Mouse (Mus musculus) megakaryocyte-erythroid progenitor cell, adult 5-6 weeks (primary cell): ENCODE data around the gene Braf. TPM values are rescaled to one million over a fixed set of nuclear protein-coding genes. Genes with fewer than 3 reads are reported as not detected.
A peak's percentile ranks its signal among the peaks of the same experiment; 100 is the strongest.
"Not testable (repeated sequence)": the region's sequence is repeated elsewhere in the genome, so short reads cannot be mapped to it uniquely, and the experiment has no call there.

Experiments used
- ATAC-seq: replicated peaks from 2 replicates; pipeline ENCODE4 v1.8.0; 2016; ENCODE audit warnings: mild to moderate bottlenecking, inconsistent platforms; ENCODE audit not compliant: severe bottlenecking, poor library complexity, low FRiP score, low TSS enrichment
- total RNA-seq, 2 experiments: library from RNA; stranded (forward) in 1 of 2; stranded (reverse) in 1 of 2; fragments of 200-1000, 215-1000 nt in 1 of 2; fragments of >200 nt in 1 of 2; fragmentation: Nextera tagmentation in 1 of 2; gene quantifications; 2 replicates each; pipeline ENCODE4 v1.2.3; 2014 to 2017

Braf gene
- total RNA-seq (2014; fragmentation: Nextera tagmentation), result 29.7 and 30.3 TPM in 2 replicates
- total RNA-seq (2017), result 11.6 and 24.4 TPM in 2 replicates

DNA sequence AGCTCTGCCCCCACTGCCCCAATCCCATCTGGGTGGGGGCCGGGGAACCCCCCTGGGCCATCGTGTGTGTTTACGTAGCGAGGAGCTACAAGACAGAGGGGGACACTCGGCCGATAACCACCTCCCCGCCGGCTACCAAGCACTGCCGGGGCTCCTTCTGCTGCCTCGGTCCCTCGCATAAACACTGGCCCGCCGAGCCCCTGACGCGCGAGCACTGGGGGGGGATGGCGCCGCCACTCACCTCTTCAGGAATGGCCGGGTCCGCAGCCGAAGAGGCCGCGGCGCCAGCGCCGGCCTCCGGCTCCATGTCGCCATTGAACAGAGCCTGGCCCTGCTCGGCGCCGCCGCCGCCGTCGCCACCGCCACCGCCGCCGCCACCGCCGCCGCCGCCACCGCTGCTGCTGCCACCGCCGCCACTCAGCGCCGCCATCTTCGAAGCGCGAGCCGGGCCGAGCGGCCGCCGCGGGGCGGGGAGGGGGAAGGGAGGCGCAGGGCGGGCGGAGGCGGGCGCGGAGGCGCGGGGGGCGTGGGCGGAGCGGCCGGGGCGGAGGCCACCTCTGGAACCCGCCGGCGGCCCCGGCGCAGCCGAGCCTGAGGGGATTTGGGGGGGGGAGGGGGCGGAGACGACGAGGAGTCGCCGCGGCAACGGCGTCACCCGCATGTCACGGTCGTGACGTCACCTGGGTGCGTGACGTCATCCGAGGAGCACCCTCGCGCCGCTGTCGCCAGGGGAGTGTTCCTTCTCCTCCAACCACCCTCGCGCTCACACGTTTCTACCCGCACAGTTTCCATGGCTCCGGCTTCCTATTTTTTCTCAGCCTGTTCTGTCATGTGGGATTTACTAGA, at the start of gene Braf:
Gene Braf, minus strand, starts transcription at position 598 of the 846 bp plus-strand sequence.
- ATAC-seq, result peak; percentile 88

GRCm38 (mm10) chr6:39775029-39775428, 49.8 kb upstream of the Braf start:
- ATAC-seq, result no peak

DNA sequence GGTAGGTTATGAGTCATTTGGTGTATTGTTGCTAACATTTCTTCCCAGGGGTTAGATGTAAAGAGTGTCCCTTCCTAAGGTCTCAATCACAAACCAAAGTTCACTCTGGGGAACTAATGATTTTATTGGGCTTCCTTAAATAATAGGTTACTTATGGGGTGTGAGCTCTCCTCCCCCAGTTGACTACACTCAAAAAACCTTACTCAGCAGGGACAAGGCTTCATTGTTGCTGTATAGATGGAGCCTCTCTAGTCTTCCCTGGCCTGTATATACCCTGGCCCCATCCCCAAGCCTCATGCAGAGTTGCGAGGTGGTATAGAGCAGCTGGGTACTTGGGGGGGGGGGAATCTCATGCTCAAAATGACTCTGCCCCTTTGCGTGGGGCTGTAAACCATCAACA, 32.0 kb upstream of the Braf start:
- no peak for ATAC-seq

GRCm38 (mm10) chr6:39749881-39750280, 24.6 kb upstream of the Braf start:
- ATAC-seq, result no peak

- no peak for ATAC-seq
Measured at GRCm38 (mm10) chr6:39747094-39747493, 21.8 kb upstream of the Braf start.

- no peak for ATAC-seq
Measured at GRCm38 (mm10) chr6:39745456-39745855, 20.2 kb upstream of the Braf start.

DNA sequence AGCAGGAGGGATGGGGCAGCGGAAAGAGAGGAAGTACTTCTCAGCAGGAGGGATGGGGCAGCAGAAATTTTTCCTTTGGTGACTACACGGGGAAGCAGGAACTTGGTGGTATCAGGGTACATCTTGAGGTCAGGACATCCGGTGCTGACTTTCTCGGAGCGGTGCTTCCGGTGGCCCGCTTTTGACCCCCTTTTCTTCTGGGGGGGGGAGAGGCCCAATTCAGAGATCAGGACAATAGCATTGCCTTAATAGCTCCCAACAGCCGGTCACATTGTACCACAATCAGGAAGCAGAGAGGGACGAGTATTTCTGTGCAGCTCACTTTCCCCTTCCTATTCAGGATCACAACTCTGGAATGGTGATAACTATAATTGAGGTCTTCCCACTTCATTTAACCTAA, 14.4 kb upstream of the Braf start:
- not testable (repeated sequence) for ATAC-seq

DNA sequence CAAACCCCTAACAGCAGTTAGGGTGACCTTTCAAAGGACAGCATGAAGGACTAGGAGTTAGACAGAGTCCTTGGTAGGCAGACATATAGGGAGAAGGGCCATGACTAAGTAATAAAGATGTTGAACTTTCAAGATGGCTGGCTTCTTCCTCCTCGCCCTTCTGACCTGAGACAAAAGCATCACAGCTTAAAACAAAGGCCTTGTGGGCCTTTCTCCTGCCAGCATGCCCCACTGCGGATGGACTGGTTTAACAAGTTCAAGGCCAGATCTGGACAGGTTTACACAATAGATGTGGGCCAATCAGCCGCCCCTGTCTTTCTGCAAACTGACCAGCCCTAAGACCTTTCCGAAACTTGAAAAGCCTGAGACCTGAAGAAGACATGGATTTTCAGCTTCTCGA, 2.8 kb upstream of the Braf start:
- no peak for ATAC-seq

DNA sequence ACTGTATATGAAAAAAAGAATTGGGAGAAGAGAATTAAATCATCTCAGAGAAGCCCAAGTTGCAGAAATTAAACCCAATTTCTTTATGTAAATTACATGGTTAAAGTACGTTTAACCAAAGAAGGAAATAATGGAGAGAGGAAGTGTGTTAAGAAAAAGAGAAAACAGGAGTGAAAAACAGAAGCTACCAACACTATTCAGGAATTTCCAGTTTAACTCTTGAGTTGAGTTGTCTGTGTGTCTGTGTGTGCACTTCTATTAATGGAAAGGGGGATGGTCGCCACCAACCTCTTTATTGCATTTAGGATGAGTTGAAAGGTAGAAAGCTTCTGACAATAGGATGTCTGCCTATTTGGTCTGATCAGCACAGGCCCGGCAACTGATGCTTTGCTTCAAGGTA, 886 bp upstream of the Braf start:
- no peak for ATAC-seq

- ATAC-seq, result peak; percentile 46
Measured at GRCm38 (mm10) chr6:39724542-39724865, 759 bp downstream of the Braf start.

GRCm38 (mm10) chr6:39724071-39724470, 1.2 kb downstream of the Braf start:
- peak; percentile 29; the same call in 1 of the 2 replicates for ATAC-seq

DNA sequence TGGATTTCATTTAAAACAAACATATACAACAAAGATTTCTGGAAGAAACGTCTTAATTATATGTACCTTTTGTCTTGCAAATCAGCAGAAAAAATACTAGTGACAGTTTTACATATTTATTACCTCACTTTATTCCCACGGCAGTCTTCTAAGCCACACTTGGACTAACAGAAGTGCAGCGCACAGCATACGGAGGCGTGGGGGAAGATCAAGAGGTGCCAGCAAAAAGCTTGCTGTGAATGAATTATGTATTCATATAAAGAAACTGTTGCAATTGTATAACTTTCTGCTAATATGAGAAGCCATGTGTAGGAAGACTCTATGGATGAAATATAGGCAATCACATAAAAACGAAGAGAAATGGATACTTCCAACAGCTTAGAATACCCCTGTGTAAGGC, 6.7 kb downstream of the Braf start:
- ATAC-seq, result no peak

GRCm38 (mm10) chr6:39717049-39717448, 8.2 kb downstream of the Braf start:
- ATAC-seq, result no peak

DNA sequence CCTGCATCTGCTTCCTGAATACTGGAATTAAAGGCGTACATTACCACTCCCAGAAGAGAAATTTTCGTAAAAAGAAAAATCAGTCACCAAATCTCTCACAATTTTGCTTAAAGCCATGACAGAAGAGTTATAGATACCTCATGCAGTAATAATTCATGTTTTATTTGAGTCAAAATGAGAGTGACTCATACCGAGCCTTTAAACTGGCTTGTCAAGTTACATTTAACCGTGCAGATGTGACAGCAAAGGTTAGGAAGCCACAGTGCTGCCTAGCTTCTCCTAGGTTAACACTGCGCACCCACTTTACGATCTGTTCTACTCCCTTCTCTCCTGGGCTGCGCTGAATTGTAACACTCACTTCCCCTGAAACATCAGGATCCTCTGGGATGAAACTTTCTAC, 10.9 kb downstream of the Braf start:
- no peak for ATAC-seq

- no peak for ATAC-seq
Measured at GRCm38 (mm10) chr6:39713399-39713798, 11.9 kb downstream of the Braf start.

GRCm38 (mm10) chr6:39705625-39706024, 19.6 kb downstream of the Braf start:
- ATAC-seq, result no peak

DNA sequence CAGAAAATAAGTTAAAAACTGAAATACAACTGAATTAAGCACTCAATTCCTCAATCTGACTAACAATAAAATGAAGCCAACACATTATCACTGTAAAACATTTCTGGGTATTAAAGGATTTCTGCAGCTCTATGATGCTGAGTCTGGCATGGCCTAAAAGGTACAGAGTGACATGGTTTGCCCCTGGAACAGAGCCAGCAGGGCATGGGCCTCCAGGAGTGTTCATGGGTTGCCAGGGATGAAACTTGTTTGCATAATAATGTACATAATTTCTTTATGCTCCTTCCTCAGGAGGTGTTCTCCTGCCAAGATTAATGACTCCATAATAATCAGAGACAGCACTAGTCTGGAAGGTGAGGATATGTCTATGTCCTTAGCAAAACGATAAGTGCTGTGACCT, 32.1 kb downstream of the Braf start:
- no peak for ATAC-seq

DNA sequence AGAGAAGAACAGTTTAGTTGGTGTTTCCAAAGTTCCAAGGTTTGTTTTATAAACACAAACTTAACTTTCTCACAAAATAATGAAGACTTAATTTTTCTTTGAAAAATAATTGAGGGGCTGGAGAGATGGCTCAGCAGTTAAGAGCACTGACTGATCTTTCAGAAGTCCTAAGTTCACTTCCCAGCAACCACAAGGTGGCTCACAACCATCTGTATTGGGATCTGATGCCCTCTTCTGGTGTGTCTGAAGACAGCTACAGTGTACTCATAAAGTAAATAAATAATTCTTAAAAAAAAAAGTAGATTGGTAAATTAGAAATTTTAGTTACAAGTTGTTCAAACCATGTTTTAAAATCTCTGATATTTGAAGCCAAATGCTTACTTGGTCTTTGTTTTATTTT, 38.4 kb downstream of the Braf start:
- ATAC-seq, result not testable (repeated sequence)

DNA sequence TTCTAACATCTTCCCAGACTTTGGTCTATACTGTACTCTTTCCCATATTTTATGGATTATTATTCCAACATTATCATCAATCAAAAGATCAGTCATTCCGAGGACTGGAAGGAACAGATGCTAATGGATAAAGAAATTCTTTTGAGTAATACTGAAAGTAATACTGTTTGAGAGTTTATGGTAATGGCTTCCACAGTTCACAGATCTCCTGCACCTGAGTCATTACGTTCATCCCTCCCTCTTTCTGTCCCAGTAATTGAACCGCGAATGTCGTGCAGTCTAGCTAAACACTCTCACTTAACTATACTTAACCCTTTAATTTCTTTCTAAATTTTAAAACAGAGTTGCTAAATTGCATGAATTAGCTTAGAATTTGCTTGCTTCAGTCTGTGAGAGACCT, 43.5 kb downstream of the Braf start:
- no peak for ATAC-seq

DNA sequence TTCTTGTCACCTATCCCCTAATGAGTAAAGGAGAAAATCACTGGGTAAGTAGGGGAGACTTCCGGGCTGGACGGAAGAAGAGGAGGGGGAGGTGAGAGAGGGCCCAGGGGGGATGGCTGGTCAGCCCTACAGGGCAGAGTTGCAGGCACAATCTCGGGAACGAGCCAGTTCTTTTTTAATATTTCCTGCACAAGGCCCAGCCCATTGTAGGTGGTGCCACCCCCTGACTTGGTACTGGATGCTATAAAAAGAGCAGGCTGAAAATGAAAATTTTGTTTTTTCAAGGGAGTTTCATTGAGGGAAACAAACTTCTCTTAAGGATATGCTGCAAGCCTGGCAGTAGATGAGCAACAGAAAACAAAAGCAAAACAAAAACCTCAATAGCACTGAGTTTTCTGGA, 44.7 kb downstream of the Braf start:
- no peak for ATAC-seq

GRCm38 (mm10) chr6:39678241-39678640, 47.0 kb downstream of the Braf start:
- ATAC-seq, result no peak

DNA sequence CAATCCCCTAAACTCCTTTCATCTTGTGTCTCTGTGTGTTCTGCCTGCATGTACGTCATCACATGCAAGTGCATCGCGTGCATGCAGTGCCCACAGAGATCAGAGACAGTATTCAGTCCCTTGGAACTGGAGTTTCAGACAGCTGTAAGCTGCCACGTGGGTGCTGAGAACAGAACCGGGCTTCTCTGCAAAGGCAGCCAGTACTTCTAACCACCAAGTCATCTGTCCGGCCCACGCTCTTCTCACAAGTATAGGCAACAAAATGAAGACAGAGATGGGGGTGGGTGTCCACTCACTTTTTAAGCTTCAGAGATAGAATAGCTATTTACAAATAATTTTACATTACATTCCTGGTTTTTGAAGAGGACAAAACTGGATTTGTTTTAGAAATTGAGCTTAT, 50.2 kb downstream of the Braf start:
- ATAC-seq, result no peak
